Mouse (Mus musculus) A20 (cell line): Measurements from ENCODE around the gene Prrx2.

Experiments
- DNase-seq: peaks from one replicate; pipeline ENCODE4 v3.0.0-alpha.2; 2011; ENCODE audit warnings: low read depth, low spot score

Prrx2 gene

GRCm38 (mm10) chr2:30834373-30835022, at the start of gene Prrx2:
Gene Prrx2, plus strand, starts transcription at chr2:30834972.
- no peak for DNase-seq

- no peak for DNase-seq
Measured at GRCm38 (mm10) chr2:30787466-30787865, 47.3 kb upstream of the Prrx2 start.

- no peak for DNase-seq
Measured at GRCm38 (mm10) chr2:30792061-30792460, 42.7 kb upstream of the Prrx2 start.

GRCm38 (mm10) chr2:30794179-30795108, 40.3 kb upstream of the Prrx2 start:
- DNase-seq: peak; percentile 92

GRCm38 (mm10) chr2:30795271-30795888, 39.4 kb upstream of the Prrx2 start:
- no peak for DNase-seq

GRCm38 (mm10) chr2:30795889-30796275, 38.9 kb upstream of the Prrx2 start:
- DNase-seq: no peak

- peak; percentile 62 for DNase-seq
Measured at GRCm38 (mm10) chr2:30796382-30796781, 38.4 kb upstream of the Prrx2 start.

GRCm38 (mm10) chr2:30799456-30799855, 35.3 kb upstream of the Prrx2 start:
- DNase-seq: no peak

GRCm38 (mm10) chr2:30800671-30801066, 34.1 kb upstream of the Prrx2 start:
- no peak for DNase-seq

- DNase-seq: no peak
Measured at GRCm38 (mm10) chr2:30801067-30801852, 33.5 kb upstream of the Prrx2 start.

- no peak for DNase-seq
Measured at GRCm38 (mm10) chr2:30803604-30804003, 31.2 kb upstream of the Prrx2 start, which contains the start of gene 1700001O22Rik. Gene 1700001O22Rik, minus strand, starts transcription at chr2:30803661.

- DNase-seq: no peak
Measured at GRCm38 (mm10) chr2:30805983-30806382, 28.8 kb upstream of the Prrx2 start.

- no peak for DNase-seq
Measured at GRCm38 (mm10) chr2:30807147-30807647, 27.6 kb upstream of the Prrx2 start.

- DNase-seq: peak; percentile 100
Measured at GRCm38 (mm10) chr2:30807648-30808295, 27.0 kb upstream of the Prrx2 start, which contains the start of gene Ntmt1. Gene Ntmt1, plus strand, starts transcription at chr2:30807826.

- DNase-seq: no peak
Measured at GRCm38 (mm10) chr2:30808296-30808655, 26.5 kb upstream of the Prrx2 start.

- no peak for DNase-seq
Measured at GRCm38 (mm10) chr2:30809503-30809902, 25.3 kb upstream of the Prrx2 start.

GRCm38 (mm10) chr2:30810573-30810972, 24.2 kb upstream of the Prrx2 start:
- DNase-seq: no peak

GRCm38 (mm10) chr2:30816383-30816782, 18.4 kb upstream of the Prrx2 start:
- DNase-seq: no peak

GRCm38 (mm10) chr2:30819873-30820272, 14.9 kb upstream of the Prrx2 start:
- DNase-seq: no peak

GRCm38 (mm10) chr2:30821073-30821472, 13.7 kb upstream of the Prrx2 start:
- DNase-seq: peak; percentile 19

GRCm38 (mm10) chr2:30822460-30822859, 12.3 kb upstream of the Prrx2 start:
- DNase-seq: no peak
